In the genomic region with DNA sequence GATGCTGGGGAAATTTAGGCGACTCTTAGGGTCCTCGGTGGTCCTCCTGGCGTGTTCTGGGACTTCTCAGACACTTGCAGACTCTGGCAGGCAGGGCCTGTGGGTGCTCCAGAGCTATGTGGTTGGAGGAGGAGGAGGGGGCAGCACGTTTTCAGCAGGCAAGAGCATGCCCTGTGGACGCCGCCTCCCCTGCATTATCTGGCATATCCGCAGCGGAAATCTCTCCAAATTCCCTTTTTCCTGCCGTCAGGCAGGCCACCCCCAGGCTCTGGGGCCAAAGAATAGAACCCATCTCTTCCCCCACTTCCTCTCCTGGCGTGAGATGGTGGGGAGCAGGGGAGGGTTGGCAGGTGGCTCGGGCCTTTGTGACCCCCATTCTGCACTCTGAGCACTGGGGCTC, we compare ENCODE assay signal across 11 mouse cellular contexts. TPM values are rescaled to one million over a fixed set of nuclear protein-coding genes. Genes with fewer than 3 reads are reported as not detected.
A peak's percentile ranks its signal among the peaks of the same experiment; 100 is the strongest.
DNase-seq lines count a peak whose midpoint lies in the region; ATAC-seq and TF ChIP-seq lines count a peak whose summit lies in the region.
"Had no signal": no experiment of that assay in that cellular context is flagged by ENCODE, and none has a peak within 500 bp of the region (broad histone marks: within the 10 kb centered on the region; RNA-seq: fewer than 3 reads in every experiment).

No protein-coding gene starts in this region.

- H3K36me3 ChIP-seq in heart, embryonic 11.5 days (ENCODE audit: control insufficient read depth, insufficient read depth, low read length) = peaks cover 4% of the 10 kb centered on the region; the same call in 1 of the 2 replicates
- peaks cover 20% of the 10 kb centered on the region for H3K36me3 ChIP-seq in liver, adult 2 months (ENCODE audit: control insufficient read depth, insufficient read depth, low read length)
- H3K36me3 ChIP-seq in limb, embryonic 10.5 days = peaks cover 41% of the 10 kb centered on the region
- H3K36me3 ChIP-seq in hindbrain, postnatal 0 days (ENCODE audit: insufficient read depth, low read length) = no peaks in the 10 kb centered on the region

- no peak for ATAC-seq in heart, embryonic 11.5 days (replicated peaks; ENCODE audit: insufficient number of reproducible peaks, low FRiP score, low TSS enrichment)
- no peak for ATAC-seq in hindbrain, postnatal 0 days

- no peak for TF ChIP-seq CTCF in liver, adult 2 months (IDR thresholded peaks at IDR 0.05; ENCODE audit: low read depth, low read length)
- no peak for TF ChIP-seq CTCF in hindbrain, postnatal 0 days (IDR thresholded peaks at IDR 0.05; ENCODE audit: low read depth)

- TF ChIP-seq POLR2A in liver, adult 2 months (IDR thresholded peaks at IDR 0.05; ENCODE audit: extremely low read depth, insufficient read depth, low read length) = no peak

- H3K27me3 ChIP-seq in heart, embryonic 11.5 days (ENCODE audit: control insufficient read depth, insufficient read depth, low read length) = no peaks in the 10 kb centered on the region
- H3K27me3 ChIP-seq in liver, adult 2 months (ENCODE audit: control insufficient read depth, insufficient read depth, low read length) = no peaks in the 10 kb centered on the region
- H3K27me3 ChIP-seq in limb, embryonic 10.5 days (ENCODE audit: low read depth, poor library complexity, severe bottlenecking) = no peaks in the 10 kb centered on the region
- H3K27me3 ChIP-seq in hindbrain, postnatal 0 days (ENCODE audit: insufficient read depth, low read length) = no peaks in the 10 kb centered on the region

- no peaks in the 10 kb centered on the region for H3K9me3 ChIP-seq in heart, embryonic 11.5 days (replicated peaks; ENCODE audit: control insufficient read depth, low read length)
- H3K9me3 ChIP-seq in limb, embryonic 10.5 days (replicated peaks) = no peaks in the 10 kb centered on the region
- no peaks in the 10 kb centered on the region for H3K9me3 ChIP-seq in hindbrain, postnatal 0 days (ENCODE audit: low read length)

- no peak overlapping the region for H3K4me3 ChIP-seq in heart, embryonic 11.5 days (ENCODE audit: low read depth, low read length)
- no peak overlapping the region for H3K4me3 ChIP-seq in liver, adult 2 months (ENCODE audit: insufficient read depth, low read depth, low read length)
- no peak overlapping the region for H3K4me3 ChIP-seq in limb, embryonic 10.5 days
- no peak overlapping the region for H3K4me3 ChIP-seq in hindbrain, postnatal 0 days (ENCODE audit: low read length)

- peak overlapping the region; percentile 70 for H3K27ac ChIP-seq in heart, embryonic 11.5 days (ENCODE audit: low read depth, low read length)
- H3K27ac ChIP-seq in liver, adult 2 months (replicated peaks; ENCODE audit: insufficient read depth, low read depth, low read length) = peak overlapping the region; percentile 11
- peak overlapping the region; percentile 31 for H3K27ac ChIP-seq in limb, embryonic 10.5 days
- no peak overlapping the region for H3K27ac ChIP-seq in hindbrain, postnatal 0 days

- peaks cover 28% of the 10 kb centered on the region; the same call in 1 of the 2 replicates for H3K79me2 ChIP-seq in liver, adult 2 months (ENCODE audit: control insufficient read depth, insufficient read depth, low read length)

- peak overlapping the region; percentile 16; the same call in 1 of the 2 replicates for H3K4me2 ChIP-seq in heart, embryonic 11.5 days
- no peak overlapping the region for H3K4me2 ChIP-seq in hindbrain, postnatal 0 days (ENCODE audit: low read depth, low read length)

- WGBS in heart, embryonic 11.5 days (ENCODE audit: insufficient replicate concordance) = 42% methylated on average over 11 of the region's 11 CpGs
- WGBS in liver, adult 2 months = 75% methylated on average over 11 of the region's 11 CpGs
- 67% methylated on average over 11 of the region's 11 CpGs for WGBS in limb, embryonic 10.5 days
- 61% methylated on average over 11 of the region's 11 CpGs for WGBS in hindbrain, postnatal 0 days

- peaks cover 57% of the 10 kb centered on the region for H3K4me1 ChIP-seq in heart, embryonic 11.5 days (ENCODE audit: control insufficient read depth, insufficient read depth, low read length)
- peaks cover 62% of the 10 kb centered on the region for H3K4me1 ChIP-seq in liver, adult 2 months (ENCODE audit: control insufficient read depth, insufficient read depth, low read length)
- H3K4me1 ChIP-seq in limb, embryonic 10.5 days = peaks cover 68% of the 10 kb centered on the region
- H3K4me1 ChIP-seq in hindbrain, postnatal 0 days (ENCODE audit: insufficient read depth, low read length) = no peaks in the 10 kb centered on the region; the same call in 1 of the 2 replicates

- peak overlapping the region; percentile 30; the same call in 1 of the 2 replicates for H3K9ac ChIP-seq in heart, embryonic 11.5 days (ENCODE audit: low read depth, low read length)
- no peak overlapping the region for H3K9ac ChIP-seq in liver, adult 2 months (ENCODE audit: low read depth, low read length)
- H3K9ac ChIP-seq in hindbrain, postnatal 0 days (replicated peaks; ENCODE audit: low read length) = no peak overlapping the region

- no peak for DNase-seq in heart, adult 9 months (ENCODE audit: low spot score in 2 of 2)
- DNase-seq in liver, adult 2 months (ENCODE audit: extremely low read depth, low read depth, low spot score) = no peak
- DNase-seq in liver (no peak), R1 (ENCODE audit: low read depth, low spot score) (peak; percentile 72)
- DNase-seq in limb, embryonic 10.5 days (ENCODE audit: low spot score) = no peak
- DNase-seq in gastrocnemius, adult 8-10 months (ENCODE audit: low spot score in 2 of 2) = no peak
- no peak for DNase-seq in hindbrain, postnatal 0 days (ENCODE audit: low spot score)
- DNase-seq: cerebellum, adult 9-10 months; spleen, adult 18-20 months; thymus, postnatal 4 days had no signal

RNA-seq across cellular contexts. Expression of a gene that starts 12.9 kb away (rescaled TPM):
- polyA plus RNA-seq in heart, embryonic 11.5 days (2014; fragmentation: Nextera tagmentation; extraction: Ambion mirVana) = 3.1 and 3.6 TPM in 2 replicates
- 7.7 and 9.3 TPM in 2 replicates for total RNA-seq in liver, adult 2 months (2014; rRNA removed)
- 11.6 and 12.0 TPM in 2 replicates for polyA plus RNA-seq in liver, adult 2 months (2012; rRNA removed)
- 4.6 and 5.6 TPM in 2 replicates for polyA plus RNA-seq in limb, embryonic 10.5 days (2016; fragmentation: Nextera tagmentation; extraction: Ambion mirVana)
- total RNA-seq in gastrocnemius, adult 8-10 months (2022) = 1 to 10 TPM in 3 of 4 experiments, under 1 TPM in 1; 0.85 to 2.0 (median 1.8) TPM
- 1.6 and 3.5 TPM in 2 replicates for total RNA-seq in hindbrain, postnatal 0 days (2014; rRNA removed)
- 0.44 and 0.46 TPM in 2 replicates for polyA plus RNA-seq in hindbrain, postnatal 0 days (2015; fragmentation: Nextera tagmentation; extraction: Ambion mirVana)

RNA-seq across cellular contexts. Expression of a gene that starts 54.1 kb away (rescaled TPM):
- polyA plus RNA-seq in heart, embryonic 11.5 days (2014; fragmentation: Nextera tagmentation; extraction: Ambion mirVana) = 1.00 and 1.0 TPM in 2 replicates
- total RNA-seq in liver, adult 2 months (2014; rRNA removed) = 0.40 and 0.46 TPM in 2 replicates
- polyA plus RNA-seq in liver, adult 2 months (2012; rRNA removed) = 4.5 and 10.3 TPM in 2 replicates
- polyA plus RNA-seq in limb, embryonic 10.5 days (2016; fragmentation: Nextera tagmentation; extraction: Ambion mirVana) = 0.14 and 0.29 TPM in 2 replicates
- under 1 TPM in 2 of 4 experiments, not detected in 2; 0.17 to 0.27 TPM for total RNA-seq in gastrocnemius, adult 8-10 months (2022)
- total RNA-seq in hindbrain, postnatal 0 days (2014; rRNA removed) = 95.3 and 103 TPM in 2 replicates
- polyA plus RNA-seq in hindbrain, postnatal 0 days (2015; fragmentation: Nextera tagmentation; extraction: Ambion mirVana) = 41.7 and 46.3 TPM in 2 replicates
